Mouse (Mus musculus): ENCODE results near the gene Orai3.
"Not testable (repeated sequence)": the region's sequence is repeated elsewhere in the genome, so short reads cannot be mapped to it uniquely, and the experiment has no call there.

The Orai3 gene

DNA sequence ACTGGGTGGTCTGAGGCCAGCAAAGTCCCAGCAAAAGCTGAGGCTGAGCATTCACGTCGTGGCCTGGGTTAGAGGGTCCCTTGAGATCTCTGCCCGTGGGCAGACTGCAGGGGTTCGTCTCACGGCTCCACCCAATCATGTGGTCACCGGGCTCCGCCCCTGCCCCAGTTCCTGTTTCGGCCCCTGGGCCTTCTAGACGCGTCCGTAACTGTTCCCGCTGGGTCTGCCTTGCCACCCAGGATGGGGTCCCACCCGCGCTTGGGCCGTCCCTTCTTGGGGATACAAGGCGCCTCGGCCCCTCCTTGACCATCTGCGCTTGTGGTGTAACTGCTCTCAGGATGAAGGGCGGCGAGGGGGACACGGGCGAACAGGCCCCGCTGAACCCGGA, at the start of gene Orai3:
Gene Orai3 (plus strand): TSS at position 165 of the 388 bp plus-strand sequence.
- DNase-seq = peak; percentile 80 to 83

DNA sequence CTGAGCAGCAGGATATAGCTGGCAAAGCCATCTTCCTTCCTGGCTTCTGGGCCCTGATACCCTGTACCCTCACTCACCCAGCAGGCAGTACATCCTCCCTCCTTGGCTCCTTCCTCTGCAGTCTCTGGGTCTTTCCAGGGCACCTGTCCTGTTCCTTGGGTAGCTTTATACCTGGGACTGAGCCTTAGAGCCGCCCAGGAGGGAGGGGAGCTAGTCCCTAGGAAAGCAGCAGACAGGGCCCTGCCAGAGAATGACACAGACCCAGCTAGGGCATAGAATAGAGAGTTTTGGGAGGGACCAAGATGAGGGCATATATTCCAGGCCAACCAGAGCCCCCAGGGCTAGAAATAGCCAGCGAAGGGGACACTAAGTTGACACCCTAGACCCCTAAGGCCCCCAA, 44.1 kb upstream of the Orai3 start:
- no peak for DNase-seq

DNA sequence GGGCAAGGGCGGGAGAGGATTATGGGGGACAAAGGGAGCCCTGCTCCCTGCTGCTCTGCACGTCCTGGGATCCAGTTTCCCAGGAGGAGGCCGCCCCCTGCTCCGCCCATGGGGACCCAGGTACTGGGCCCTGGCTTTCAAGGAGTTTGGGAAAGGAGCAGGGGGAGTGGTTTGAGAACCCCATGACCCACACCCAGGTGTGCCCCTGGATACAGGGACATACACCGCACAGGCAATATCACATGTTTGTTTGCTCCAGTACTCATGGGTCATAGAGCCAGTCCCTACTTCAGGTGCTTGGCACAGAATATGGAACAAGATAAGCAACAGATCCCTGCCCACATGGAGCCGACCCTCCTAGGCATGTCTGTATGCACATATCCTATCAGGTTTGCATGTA, 43.7 kb upstream of the Orai3 start:
- DNase-seq = no peak

DNA sequence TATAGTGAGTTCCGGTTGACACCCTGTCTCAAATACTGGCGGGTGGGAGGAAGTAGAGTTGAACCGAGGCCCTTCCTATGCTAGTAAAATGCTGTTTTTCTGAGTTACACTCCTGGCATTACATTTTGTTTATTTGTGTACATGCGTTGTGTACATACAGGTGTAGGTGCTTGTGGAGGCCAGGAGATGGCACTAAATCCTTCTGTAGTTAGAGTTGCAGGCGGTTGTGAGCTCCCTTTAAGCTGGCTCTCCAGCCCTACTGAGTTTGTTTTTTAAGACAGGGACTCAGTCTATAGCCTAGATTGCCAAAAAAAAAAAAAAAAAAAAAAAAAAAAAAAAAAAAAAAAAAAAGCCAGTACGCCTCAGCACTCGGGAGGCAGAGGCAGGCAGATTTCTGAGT, 41.7 kb upstream of the Orai3 start:
- no peak for DNase-seq

DNA sequence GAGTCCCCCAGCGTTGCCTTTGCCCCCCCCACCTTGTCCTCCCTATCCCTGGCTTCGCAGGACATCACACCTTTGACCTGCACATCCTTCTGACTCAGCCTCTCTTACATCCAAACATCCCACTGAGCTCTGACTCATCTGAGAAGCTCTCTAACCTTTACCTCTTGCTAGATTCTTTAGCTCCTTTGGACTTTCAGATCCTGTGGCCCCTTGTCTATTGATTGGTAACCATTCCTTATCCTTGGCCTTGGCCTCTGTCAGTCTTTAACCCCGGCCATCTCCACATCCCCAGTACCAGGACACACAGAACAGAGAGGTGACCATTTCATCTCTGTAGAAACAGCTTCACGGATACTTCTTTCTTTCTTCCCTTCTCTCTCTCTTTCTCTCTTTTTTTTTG, 39.4 kb upstream of the Orai3 start:
- DNase-seq = no peak

DNA sequence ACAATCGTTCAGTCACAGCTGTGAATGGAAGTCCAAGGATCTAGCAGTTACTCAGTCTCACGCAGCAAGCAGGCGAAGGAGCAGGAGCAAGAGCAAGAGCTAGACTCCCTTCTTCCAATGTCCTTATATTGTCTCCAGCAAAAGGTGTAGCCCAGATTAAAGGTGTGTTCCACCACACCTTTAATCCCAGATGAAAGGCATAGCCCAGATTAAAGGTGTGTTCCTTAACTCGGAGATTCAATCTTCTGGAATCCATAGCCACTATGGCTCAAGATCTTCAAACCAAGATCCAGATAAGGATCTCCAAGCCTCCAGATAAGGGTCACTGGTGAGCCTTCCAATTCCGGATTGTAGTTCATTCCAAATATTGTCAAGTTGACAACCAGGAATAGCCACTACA, 37.5 kb upstream of the Orai3 start, which contains the start of gene Ctf2:
Gene Ctf2 (minus strand): TSS at position 101 of the 400 bp plus-strand sequence.
- DNase-seq = not testable (repeated sequence)

DNA sequence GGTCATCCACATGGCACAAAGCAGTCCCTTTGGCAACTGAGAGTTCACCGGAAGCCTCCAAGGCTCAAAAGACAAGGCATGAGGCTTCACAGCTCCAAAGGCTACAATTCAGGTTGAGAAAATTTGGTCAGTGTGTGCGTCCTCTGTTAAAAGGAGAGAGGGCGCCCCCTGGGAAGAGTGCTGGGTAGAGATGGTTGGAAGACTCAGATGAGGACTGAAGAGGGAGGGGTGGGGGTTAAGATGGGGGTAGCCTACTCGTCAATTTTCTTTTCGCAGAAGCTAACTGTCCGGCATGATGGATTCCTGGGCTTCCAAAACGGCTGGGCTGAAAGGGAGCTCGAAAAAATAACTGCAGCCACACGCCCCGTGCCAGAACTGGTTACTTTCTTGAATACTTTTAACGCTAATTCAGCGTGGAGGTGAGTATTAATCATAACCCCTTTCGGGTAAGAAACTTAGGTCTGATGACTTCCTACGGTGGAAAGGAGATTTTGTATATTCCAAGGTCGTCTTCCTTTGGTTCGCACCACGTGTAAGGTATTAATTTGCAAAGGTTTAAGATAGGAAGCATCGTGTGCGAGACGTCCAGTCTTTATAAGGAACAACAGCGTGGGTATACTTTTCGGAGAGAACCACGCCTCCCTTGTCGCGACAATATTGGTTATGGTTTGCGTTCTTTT, 25.1 kb upstream of the Orai3 start, which contains the start of gene Fbxl19:
Gene Fbxl19 (plus strand): TSS at position 178 of the 680 bp plus-strand sequence.
- DNase-seq = peak; percentile 84 to 88

DNA sequence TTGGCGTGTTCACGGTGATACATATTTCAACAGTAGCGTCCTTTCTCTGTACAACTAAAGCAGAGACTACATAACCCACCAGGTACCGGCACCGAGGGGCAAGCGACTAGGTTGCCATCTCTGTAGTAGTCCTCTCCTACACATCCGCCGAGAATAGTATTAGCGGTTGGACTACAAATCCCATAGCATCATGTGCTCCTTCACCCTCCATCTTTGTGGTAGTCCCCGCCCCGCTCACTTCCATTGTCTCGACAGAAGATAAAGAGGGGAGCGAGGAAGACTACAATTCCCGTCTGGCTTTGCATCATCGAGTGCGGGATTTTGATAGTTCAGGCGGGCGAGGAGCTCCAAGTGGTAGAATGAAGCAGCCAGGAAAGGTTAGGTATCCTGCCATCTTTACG, 24.4 kb upstream of the Orai3 start:
- DNase-seq = peak; percentile 92 to 94

DNA sequence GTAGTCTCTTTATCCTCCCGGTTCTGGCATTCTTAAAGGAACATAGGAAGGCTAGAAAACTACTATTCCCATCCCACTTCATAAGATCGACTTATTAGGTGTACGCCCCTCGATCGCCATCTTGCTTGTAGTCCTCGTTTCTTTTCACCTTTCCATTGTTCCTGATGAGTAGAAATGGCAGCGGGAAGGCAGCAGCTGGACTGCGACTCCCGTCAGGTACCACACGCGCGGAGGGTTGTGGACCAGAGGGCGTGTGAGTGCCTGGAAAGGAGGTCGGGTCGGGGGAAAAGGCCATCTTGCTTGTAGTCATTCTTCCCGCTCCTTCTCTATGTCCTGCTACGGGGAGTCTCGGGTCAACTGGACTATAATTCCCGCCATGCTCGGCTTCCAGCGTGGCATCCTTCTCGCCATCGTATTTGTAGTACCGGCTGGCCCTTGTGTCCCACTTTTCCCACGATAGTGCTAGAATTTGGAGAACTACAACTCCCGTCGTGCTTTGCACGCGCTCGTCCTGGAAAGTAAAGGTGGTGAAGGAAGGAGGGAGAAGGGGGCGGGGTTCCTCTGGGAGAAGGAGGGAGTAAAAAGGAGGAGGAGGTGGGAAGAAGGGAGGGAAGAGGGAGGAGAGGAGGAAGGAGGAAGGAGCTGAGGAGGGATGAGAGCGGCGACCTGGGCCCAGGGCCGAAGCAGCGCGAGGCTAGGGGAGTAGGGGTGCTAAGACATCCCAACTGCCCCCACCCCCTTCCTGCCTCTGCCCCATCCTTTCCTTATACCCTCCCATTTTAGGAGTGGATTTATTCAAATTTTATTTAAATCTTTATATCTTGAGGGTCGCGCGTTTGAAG, 23.7 kb upstream of the Orai3 start:
- DNase-seq = peak; percentile 96 to 97

DNA sequence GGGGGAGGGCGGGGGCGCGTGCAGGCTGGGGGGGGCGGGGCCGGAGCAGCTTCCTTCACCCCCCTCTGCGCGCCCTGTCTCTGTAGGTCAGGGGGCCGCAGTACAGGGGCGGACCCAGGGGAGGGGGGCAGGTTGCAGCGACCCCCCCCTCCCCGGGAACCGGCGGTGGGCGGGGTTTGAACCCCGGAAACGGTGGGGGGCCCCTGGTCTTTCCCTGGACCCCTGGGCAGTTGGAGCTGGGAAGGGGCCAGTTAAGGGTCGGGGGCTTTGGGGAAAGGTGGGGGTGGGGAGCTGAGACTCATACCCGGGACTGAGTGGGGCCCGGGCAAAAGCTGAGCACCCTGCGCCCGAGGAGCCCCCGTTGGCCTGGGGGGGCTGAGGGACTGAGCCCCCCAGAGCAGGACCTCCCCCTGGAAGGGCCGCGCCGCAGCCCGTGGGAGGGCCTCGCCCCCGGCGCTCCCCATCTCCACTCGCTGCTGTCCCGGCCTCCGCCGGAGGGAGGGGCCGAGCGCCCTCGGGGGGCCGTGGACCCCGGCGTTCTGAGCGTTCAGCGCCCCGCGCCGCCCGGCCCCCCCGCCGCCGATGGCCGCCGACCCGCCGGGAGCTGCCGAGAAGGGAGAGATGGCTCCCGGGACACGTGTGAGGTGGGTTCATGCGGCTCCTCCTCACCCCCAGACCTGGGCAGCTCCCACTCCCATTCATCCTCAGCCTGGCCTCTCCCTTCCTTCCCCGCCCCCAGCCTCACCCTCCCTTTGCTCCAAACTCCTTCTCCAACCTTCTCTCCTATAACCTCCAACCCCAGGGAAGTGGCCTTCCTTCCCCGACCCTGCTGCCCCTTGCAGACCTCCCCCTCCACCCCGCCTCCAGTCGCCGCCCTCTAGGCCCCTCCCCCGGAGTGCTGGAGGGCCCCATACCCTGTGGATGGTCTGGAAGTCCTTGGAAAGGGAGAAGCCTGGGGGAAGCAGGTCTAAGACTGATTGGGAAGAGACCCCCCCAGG, 22.8 kb upstream of the Orai3 start:
- peak; percentile 70 to 78 for DNase-seq

DNA sequence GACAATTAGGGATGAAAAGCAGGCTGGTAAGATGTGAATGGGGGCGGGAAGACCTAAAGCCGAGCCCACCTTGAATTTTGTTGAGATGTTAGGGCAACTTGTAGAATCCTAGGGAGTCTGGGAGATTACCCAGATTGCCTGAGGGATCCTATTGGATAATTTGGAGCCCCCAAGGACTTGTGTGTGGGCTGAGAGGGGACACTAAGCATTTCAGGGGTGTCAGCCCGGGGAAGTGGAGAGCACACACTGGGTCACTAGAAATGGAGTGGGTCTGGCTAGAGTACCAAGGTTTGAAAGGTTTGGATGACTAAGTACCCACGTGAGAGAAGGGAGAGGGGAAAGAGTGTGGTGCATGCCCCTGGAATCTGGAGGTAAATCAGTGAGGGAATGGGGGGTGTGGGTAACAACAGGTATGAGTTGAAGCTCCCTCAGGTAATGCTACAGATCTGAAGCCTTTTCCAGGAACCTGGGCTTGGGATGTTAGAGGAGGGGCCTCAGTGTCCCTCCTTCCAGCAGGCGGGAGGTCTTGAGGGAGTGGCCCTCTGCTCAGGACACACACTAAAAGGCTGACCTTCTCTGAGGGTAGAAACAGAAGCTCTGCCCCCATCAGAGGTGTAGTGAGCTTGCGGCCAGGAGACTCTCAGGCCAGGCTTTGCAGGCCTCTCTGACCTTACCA, 21.9 kb upstream of the Orai3 start:
- DNase-seq = no peak

DNA sequence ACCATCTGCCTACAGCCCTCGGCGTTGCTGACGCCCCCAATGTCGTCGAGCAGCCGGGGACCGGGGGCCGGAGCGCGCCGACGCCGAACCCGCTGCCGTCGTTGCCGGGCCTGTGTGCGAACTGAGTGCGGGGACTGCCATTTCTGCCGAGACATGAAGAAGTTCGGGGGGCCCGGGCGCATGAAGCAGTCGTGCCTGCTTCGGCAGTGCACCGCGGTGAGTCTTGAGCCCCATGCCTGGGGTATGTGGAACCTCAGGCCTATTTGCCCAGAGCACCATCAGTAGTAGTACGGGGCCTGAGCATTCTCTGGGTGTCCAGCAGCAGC, 21.4 kb upstream of the Orai3 start:
- DNase-seq = peak in 1 of 2 experiments; percentile 19

DNA sequence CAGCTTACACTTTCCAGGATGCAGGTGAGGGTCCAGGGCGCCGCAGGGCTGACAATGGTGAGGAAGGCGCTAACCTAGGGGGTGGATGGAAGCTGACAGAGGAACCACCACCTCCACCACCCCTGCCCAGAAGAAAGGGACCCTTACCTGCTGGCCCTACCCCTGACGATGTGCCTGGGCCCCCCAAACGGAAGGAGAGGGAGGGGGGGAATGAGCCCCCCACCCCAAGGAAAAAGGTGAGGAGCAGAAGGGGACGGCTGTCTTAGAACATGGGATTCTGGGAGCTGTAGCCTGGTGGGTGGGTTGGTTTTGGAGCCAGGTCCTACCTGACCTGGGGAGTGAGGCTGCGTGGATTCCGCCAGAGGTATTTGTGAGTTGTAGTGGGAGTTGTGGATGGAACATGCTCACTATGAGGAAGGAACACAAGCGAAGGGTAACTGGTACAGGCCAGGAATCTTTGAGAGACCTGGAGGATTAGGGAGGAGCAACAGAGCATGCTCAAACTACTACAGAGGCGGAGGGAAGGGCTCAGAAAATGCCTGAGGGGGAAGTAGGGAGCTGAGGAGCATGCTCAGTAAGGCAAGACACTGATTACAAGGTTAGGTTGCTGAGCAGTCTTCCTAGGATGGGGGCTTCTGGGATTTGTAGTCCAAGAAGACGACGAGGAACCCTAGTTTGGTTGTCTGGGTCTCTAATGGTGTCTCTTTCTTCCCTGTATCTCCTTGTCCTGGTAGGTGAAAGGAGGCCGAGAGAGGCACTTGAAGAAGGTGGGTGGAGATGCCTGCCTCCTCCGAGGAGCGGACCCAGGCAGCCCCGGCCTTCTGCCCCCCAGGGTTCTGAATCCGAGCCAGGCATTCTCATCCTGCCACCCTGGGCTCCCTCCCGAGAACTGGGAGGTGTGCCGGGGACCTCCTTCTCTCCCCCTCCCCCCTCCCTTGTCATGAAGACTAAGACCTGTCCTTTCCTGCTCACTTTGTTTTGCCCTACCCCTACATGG, 19.2 kb upstream of the Orai3 start:
- DNase-seq = peak; percentile 58 to 62

DNA sequence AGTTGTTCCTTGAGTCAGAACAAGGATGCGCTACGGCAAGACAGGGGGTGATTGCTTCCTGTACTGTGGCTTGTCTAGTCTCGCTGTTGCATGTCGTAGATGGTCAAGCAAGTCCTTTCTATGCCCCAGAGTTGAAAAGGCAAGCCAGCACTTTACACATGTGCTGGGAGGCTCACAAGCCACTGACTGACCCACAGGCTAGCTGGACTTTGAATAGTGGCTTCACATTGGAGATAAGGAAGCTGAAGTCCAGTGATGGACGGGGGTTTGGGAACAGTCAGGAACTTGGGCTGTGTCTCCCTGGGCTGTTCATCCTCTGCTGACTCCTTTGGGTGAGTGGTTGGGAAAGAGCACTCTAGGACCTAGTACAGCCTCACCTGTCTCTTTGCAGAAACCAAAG, 18.0 kb upstream of the Orai3 start:
- no peak for DNase-seq

DNA sequence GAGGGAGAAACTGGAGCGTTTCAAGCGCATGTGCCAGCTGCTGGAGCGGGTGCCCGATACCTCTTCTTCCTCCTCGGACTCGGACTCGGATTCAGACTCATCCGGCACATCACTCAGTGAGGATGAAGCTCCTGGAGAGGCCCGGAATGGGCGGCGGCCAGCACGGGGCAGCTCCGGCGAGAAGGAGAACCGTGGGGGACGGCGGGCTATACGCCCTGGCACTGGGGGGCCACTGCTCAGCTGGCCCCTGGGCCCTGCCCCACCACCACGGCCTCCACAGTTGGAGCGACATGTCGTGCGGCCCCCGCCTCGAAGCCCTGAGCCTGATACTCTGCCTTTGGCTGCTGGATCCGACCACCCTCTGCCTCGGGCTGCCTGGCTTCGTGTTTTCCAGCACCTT, 17.5 kb upstream of the Orai3 start:
- no peak for DNase-seq

DNA sequence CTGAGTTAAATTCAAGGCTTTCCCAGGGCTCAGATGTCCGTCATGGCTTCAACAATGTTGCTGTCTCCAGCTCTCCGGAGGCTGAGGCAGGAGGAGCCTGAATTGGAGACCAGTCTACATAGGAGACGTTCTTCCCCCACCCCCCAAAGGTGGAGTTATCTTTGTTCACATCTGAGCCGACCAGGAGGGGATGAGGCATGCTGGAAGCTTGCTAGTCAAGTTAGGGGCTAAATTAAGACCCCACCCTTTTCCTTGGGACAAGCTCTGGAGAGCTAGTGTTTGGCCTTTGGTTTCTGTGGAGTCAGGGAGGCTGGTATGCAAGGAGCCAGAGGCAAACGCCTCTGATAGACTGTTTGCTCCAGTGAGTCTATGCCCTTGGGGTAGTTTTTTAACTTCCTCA, 16.5 kb upstream of the Orai3 start:
- no peak for DNase-seq

DNA sequence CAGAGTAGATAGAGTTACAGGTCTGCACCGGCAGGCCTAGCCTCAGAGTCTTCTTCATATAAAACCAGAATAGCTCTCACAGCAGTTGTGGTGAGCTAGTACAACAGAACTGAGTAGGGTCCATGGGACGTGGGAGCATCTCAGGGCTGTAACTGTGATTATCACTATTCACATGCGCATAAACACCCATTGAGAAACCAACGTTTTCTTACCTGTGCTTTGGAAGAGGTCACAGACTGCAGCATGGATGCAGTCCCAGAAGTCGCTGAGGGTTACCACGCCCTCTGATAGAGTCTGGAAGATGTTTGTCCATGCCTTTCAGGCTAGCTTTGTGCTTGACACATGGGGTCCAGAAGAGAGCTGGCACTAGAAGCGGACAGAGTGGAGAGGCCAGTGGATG, 15.9 kb upstream of the Orai3 start:
- DNase-seq = no peak

DNA sequence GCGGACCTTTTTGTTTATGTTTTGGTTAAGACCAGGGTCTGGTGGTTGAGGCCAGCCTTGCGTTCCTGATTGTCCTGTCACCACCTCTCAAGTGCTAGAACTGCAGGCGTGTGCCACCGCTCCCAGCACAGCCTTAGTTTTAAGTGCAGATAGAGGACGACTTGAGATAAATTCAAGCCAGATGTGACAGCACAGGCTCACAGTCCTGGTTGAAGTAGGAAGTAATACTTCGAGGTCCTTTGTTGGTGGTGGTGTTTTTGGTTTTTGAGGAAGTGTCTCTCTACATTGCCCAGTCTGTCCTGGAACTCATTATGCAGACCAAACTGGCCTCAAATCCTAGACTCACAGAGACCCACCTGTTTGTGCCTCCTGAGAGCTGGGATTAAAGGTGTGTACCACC, 9.9 kb upstream of the Orai3 start:
- DNase-seq = no peak

DNA sequence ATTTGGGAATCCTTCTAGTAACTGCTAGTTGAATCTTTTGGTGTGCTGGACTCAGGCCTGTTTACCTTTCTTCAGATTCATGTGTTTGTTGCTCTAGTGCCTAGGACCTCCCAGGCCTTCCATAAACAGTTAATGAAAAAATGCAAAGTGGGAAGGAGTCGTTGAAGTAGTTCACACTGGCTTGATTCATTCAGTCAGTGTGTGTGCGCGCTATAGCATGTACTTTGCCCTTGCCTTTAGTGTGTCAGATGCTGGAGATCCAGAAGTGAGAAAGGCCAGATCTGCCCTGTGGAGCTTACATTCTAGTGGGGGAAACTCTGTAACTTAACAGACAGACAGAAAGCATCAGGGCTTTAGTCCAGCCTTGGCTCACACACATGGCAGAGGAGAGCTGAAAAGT, 9.1 kb upstream of the Orai3 start:
- no peak for DNase-seq

DNA sequence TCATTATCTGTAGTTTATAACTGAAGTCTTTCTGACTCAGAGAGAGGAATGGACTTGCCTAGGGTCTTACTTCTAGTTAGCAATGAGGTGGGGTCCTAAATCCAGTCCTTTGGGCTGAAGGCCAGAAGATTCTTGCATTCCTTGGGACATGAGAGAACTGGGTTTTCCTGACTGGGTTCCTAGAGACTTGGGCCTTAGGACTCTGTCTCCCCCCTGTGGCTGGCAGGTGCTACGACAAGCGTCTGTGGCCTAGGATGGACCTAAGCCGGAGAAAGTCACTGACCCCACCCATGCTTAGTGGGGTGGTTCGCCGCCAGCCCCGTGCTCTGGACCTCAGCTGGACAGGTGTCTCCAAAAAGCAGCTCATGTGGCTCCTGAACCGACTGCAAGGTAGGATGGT, 8.6 kb upstream of the Orai3 start:
- peak; percentile 84 to 85 for DNase-seq

DNA sequence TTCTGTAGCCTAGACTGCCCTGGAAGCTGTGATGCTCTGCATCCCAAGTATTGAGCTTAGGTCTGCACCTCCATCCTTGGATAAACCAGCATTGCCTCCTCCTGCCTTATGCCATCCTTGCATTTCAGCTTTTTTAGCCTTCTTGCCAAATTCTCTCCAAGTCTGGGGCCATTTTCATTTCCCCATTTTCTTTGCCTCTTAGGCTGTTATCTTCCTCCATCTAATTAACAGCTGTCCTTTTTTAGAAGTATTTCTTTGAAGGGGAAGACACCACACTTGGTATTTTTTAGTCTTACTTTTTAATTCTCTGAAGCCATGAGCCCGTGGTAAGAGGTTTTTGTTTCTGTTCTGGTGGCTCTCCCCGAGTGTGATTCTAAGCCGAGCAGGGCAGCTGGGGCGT, 6.0 kb upstream of the Orai3 start:
- no peak for DNase-seq
